Mouse (Mus musculus) left cerebral cortex, postnatal 36 days (tissue): ENCODE results near the gene Mapkap1. TPM values are rescaled to one million over a fixed set of nuclear protein-coding genes. Genes with fewer than 3 reads are reported as not detected.

Experiments
- DNase-seq, 2 experiments: peaks; one replicate each; pipeline ENCODE4 v3.0.0; 2021 to 2022; ENCODE audit warnings: low spot score in 2 of 2, mixed read lengths in 1 of 2
- intact Hi-C: fragments of 180-260 bp; cut with DNase I; formaldehyde crosslinking; loops from one replicate; pipeline ENCODE4 v1.15.1; 2025
- total RNA-seq, 2 experiments: library from RNA; stranded (reverse); gene quantifications; 2 replicates each; pipeline ENCODE4 v1.2.3; 2021

Mapkap1 gene
- total RNA-seq, 2 experiments from 2014 or later, result 65.2 to 67.8 TPM

GRCm38 (mm10) chr2:34621485-34621884 is 214.9 kb downstream of the Mapkap1 start:
- intact Hi-C loops, result no loop called here
- no peak for DNase-seq

GRCm38 (mm10) chr2:34622518-34622917 is 215.9 kb downstream of the Mapkap1 start:
- no peak for DNase-seq
- intact Hi-C loops, result no loop called here

GRCm38 (mm10) chr2:34623181-34623580 is 216.6 kb downstream of the Mapkap1 start:
- no peak for DNase-seq
- intact Hi-C loops, result no loop called here

GRCm38 (mm10) chr2:34624076-34624475 is 217.5 kb downstream of the Mapkap1 start:
- DNase-seq, result no peak
- intact Hi-C loops, result no loop called here

GRCm38 (mm10) chr2:34627328-34628226 is 221.0 kb downstream of the Mapkap1 start:
- intact Hi-C loops, result no loop called here
- DNase-seq, result no peak

GRCm38 (mm10) chr2:34628903-34629540 is 222.5 kb downstream of the Mapkap1 start:
- intact Hi-C loops, result no loop called here
- no peak for DNase-seq

- DNase-seq, result no peak
- intact Hi-C loops, result no loop called here
Measured at GRCm38 (mm10) chr2:34629758-34630157, 223.2 kb downstream of the Mapkap1 start.

- intact Hi-C loops, result no loop called here
- no peak for DNase-seq
Measured at GRCm38 (mm10) chr2:34630445-34630844, 223.9 kb downstream of the Mapkap1 start.

- intact Hi-C loops, result no loop called here
- DNase-seq, result no peak
Measured at GRCm38 (mm10) chr2:34632051-34632450, 225.5 kb downstream of the Mapkap1 start.

- intact Hi-C loops, result no loop called here
- no peak for DNase-seq
Measured at GRCm38 (mm10) chr2:34635249-34636165, 228.9 kb downstream of the Mapkap1 start.

- intact Hi-C loops, result loop anchor here (2.0 kb wide), 1 partner anchor 664 kb away; no protein-coding TSS in a partner anchor
- DNase-seq, result peak; percentile 78
Measured at GRCm38 (mm10) chr2:34638955-34639650, 232.5 kb downstream of the Mapkap1 start.

GRCm38 (mm10) chr2:34639725-34640124 is 233.2 kb downstream of the Mapkap1 start:
- intact Hi-C loops, result loop anchor here (2.0 to 10.0 kb wide), 2 partner anchors 665 to 815 kb away; no protein-coding TSS in a partner anchor
- no peak for DNase-seq

GRCm38 (mm10) chr2:34642351-34642750 is 235.8 kb downstream of the Mapkap1 start:
- intact Hi-C loops, result loop anchor here (10.0 kb wide), 1 partner anchor 818 kb away; no protein-coding TSS in a partner anchor
- no peak for DNase-seq

GRCm38 (mm10) chr2:34644571-34645526 is 238.3 kb downstream of the Mapkap1 start:
- intact Hi-C loops, result loop anchor here (10.0 kb wide), 1 partner anchor 820 kb away; no protein-coding TSS in a partner anchor
- no peak for DNase-seq

- intact Hi-C loops, result loop anchor here (10.0 kb wide), 1 partner anchor 821 kb away; no protein-coding TSS in a partner anchor
Measured at GRCm38 (mm10) chr2:34645851-34646540, 239.4 kb downstream of the Mapkap1 start.

GRCm38 (mm10) chr2:34646541-34646865 is 239.9 kb downstream of the Mapkap1 start:
- no peak for DNase-seq
- intact Hi-C loops, result loop anchor here (10.0 kb wide), 1 partner anchor 822 kb away; no protein-coding TSS in a partner anchor

More at GRCm38 (mm10) chr2:34645851-34646540, 239.4 kb downstream of the Mapkap1 start:
- DNase-seq, result no peak

- intact Hi-C loops, result loop anchor here (10.0 kb wide), 1 partner anchor 823 kb away; no protein-coding TSS in a partner anchor
- DNase-seq, result no peak
Measured at GRCm38 (mm10) chr2:34647410-34647809, 240.8 kb downstream of the Mapkap1 start.
